Mouse (Mus musculus) limb, embryonic 11.5 days (tissue): ENCODE results near the gene Ugt1a2. TPM values are rescaled to one million over a fixed set of nuclear protein-coding genes. Genes with fewer than 3 reads are reported as not detected.

Source experiments
- ATAC-seq: fragments of 200-750 bp; cut with Nextera tagmentation; 2 replicates; pipeline ENCODE4 v1.8.0; 2017; ENCODE audit warnings: low read depth; ENCODE audit not compliant: insufficient number of reproducible peaks, low FRiP score, low TSS enrichment
- DNase-seq: peaks from one replicate; pipeline ENCODE4 v3.0.0-alpha.2; 2015; ENCODE audit warnings: low spot score
- H3K27ac ChIP-seq: fragments of 300-500 bp; sonication (generic); replicated peaks from 2 replicates; pipeline ENCODE4 v1.5.1; 2014; ENCODE audit warnings: low read depth, mild to moderate bottlenecking, low read length
- H3K27me3 ChIP-seq: fragments of 300-500 bp; sonication (generic); 2 replicates; pipeline ENCODE4 v1.6.1; 2014; ENCODE audit warnings: mild to moderate bottlenecking, low read length, mixed read lengths; ENCODE audit not compliant: control insufficient read depth, insufficient read depth
- H3K36me3 ChIP-seq: fragments of 300-500 bp; sonication (generic); 2 replicates; pipeline ENCODE4 v1.6.1; 2014; ENCODE audit warnings: mild to moderate bottlenecking, low read length, moderate library complexity, mixed read lengths; ENCODE audit not compliant: control insufficient read depth, insufficient read depth
- H3K4me1 ChIP-seq: fragments of 300-500 bp; sonication (generic); 2 replicates; pipeline ENCODE4 v1.6.1; 2014; ENCODE audit warnings: low read length, mixed read lengths; ENCODE audit not compliant: control insufficient read depth, insufficient read depth
- H3K4me2 ChIP-seq: fragments of 300-500 bp; sonication (generic); 2 replicates; pipeline ENCODE4 v1.6.1; 2014; ENCODE audit warnings: low read depth, mild to moderate bottlenecking, moderate library complexity; ENCODE audit not compliant: severe bottlenecking
- H3K4me3 ChIP-seq: fragments of 300-500 bp; sonication (generic); 2 replicates; pipeline ENCODE4 v1.5.1; 2014; ENCODE audit warnings: low read depth, low read length
- H3K9ac ChIP-seq: fragments of 300-500 bp; sonication (generic); 2 replicates; pipeline ENCODE4 v1.6.1; 2014; ENCODE audit warnings: mild to moderate bottlenecking, low read length
- H3K9me3 ChIP-seq: fragments of 300-500 bp; sonication (generic); 2 replicates; pipeline ENCODE4 v1.6.1; 2016; ENCODE audit warnings: low read length; ENCODE audit not compliant: control insufficient read depth
- WGBS: fragments of 180-500 bp; shearing (Covaris S2); extraction: QIAGEN DNeasy Blood & Tissue Kit; methylation state at CpG from one replicate; pipeline ENCODE4 v1.1.7; 2014; 5-methylcytosine and 5-hydroxymethylcytosine counted together
- polyA plus RNA-seq: library from polyadenylated mRNA; unstranded; fragments of >200 nt; fragmentation: Nextera tagmentation; extraction: Ambion mirVana; gene quantifications from 2 replicates; pipeline ENCODE4 v1.2.1, GENCODE M21; 2014

Gene Ugt1a2
- polyA plus RNA-seq, 1 experiment from 2014 or later: not detected

- DNase-seq: no peak
- H3K36me3 ChIP-seq: no peaks in the 10 kb centered on the region
- H3K27ac ChIP-seq: no peak overlapping the region
- WGBS: 75% methylated on average over 4 of the region's 4 CpGs
- no peak overlapping the region for H3K4me2 ChIP-seq
- ATAC-seq: no peak
- peaks cover 92% of the 10 kb centered on the region for H3K9me3 ChIP-seq
- no peaks in the 10 kb centered on the region for H3K4me1 ChIP-seq
- no peak overlapping the region for H3K4me3 ChIP-seq
- no peak overlapping the region for H3K9ac ChIP-seq
- H3K27me3 ChIP-seq: no peaks in the 10 kb centered on the region
These were observed 40.2 kb downstream of the Ugt1a2 start for GRCm38 (mm10) chr1:88240579-88240978.

DNA sequence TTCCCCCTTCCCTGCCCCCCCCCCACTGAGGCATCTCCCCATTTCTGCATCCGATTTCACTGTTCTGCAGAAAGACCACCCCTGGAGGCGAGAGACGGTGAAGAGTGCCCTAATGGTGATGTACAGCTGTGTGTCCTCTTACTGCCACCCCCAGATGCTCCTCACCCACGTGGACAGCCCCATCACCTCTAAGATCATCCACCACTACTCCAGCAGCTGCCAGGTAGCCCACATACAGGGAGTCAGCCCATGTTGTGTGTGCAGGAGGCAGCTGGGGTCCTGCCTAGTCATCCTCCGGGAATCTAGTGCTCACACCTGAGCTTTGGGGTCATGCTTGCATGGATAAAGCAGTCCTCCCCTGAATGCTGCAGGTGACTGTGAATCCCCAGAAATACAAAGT lies 43.5 kb downstream of the Ugt1a2 start:
- DNase-seq (no peak), ATAC-seq (no peak)
- H3K9ac ChIP-seq: no peak overlapping the region
- H3K27me3 ChIP-seq: no peaks in the 10 kb centered on the region
- no peak overlapping the region for H3K4me3 ChIP-seq
- WGBS: 67% methylated on average over 5 of the region's 5 CpGs
- H3K4me2 ChIP-seq: no peak overlapping the region
- H3K27ac ChIP-seq: no peak overlapping the region
- H3K4me1 ChIP-seq: no peaks in the 10 kb centered on the region
- H3K9me3 ChIP-seq: peaks cover 95% of the 10 kb centered on the region
- no peaks in the 10 kb centered on the region for H3K36me3 ChIP-seq

DNA sequence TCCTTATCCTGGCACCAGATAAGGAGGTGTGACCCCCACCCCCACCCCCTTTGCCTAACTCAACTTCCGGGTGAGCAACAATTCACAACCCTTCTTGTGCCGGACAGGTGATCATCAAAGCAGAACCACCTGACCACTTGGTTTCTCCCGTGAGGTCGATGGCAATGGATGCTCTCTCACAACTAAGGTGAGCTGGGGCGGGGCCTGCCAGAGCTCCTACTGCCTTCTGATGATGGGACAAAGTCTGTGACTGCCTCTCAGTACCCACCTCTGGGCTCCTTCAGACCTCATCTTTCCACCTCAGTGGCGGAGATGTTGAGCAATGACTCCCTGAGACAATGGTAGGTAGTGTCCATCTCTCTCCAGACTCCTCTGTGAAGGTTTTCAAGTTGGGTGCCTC lies 45.5 kb downstream of the Ugt1a2 start:
- no peak overlapping the region for H3K9ac ChIP-seq
- ATAC-seq (no peak), DNase-seq (no peak)
- no peak overlapping the region for H3K27ac ChIP-seq
- H3K4me2 ChIP-seq: no peak overlapping the region
- no peaks in the 10 kb centered on the region for H3K27me3 ChIP-seq
- no peaks in the 10 kb centered on the region for H3K4me1 ChIP-seq
- no peaks in the 10 kb centered on the region for H3K36me3 ChIP-seq
- H3K9me3 ChIP-seq: peaks cover 95% of the 10 kb centered on the region
- 78% methylated on average over 6 of the region's 6 CpGs for WGBS
- no peak overlapping the region for H3K4me3 ChIP-seq

DNA sequence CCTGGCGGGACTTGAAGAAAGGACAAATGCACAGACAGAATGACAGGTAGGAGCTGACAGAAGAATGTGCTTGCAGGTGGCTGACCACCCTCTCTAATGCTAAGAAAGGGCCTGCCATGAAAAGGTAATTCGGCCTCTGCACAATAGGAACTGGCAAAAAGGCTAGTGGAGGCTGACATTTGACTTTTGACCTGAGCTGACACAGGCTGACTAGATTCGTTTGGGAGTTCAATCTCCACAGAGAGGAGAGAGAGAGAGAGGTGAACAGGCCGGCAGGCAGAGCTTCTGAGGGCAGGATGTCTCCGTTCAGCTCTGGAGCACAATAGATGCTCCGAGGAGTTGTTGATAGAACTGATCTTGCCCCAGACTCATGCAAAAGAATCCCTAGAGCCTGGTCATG lies 46.0 kb downstream of the Ugt1a2 start:
- 52% methylated on average over 6 of the region's 6 CpGs for WGBS
- H3K4me3 ChIP-seq: no peak overlapping the region
- no peak overlapping the region for H3K9ac ChIP-seq
- no peak overlapping the region for H3K27ac ChIP-seq
- H3K9me3 ChIP-seq: peaks cover 95% of the 10 kb centered on the region
- H3K4me2 ChIP-seq: no peak overlapping the region
- no peaks in the 10 kb centered on the region for H3K27me3 ChIP-seq
- no peaks in the 10 kb centered on the region for H3K4me1 ChIP-seq
- DNase-seq: no peak
- no peak for ATAC-seq
- H3K36me3 ChIP-seq: no peaks in the 10 kb centered on the region

- WGBS: 60% methylated on average over 2 of the region's 2 CpGs
These were observed 47.3 kb downstream of the Ugt1a2 start for GRCm38 (mm10) chr1:88247660-88248059.

DNA sequence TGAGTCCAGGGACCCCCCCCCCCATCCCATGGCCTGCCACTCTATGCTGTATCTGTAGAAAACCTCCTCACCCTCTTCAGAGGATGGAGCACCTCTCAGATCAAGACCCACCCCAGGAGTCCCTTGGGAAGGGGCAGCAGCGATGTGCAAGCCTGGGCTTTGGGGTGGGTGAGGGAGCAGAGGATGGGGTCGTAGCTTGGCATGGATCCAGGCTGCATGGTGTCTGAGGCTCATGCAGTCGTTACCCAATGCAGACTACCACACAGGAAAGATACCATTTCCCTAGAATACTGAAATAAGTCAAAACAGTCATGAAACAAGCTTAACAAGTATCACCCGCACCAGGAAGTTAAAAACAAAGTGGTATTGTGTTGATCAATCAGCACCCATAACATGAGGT lies 48.3 kb downstream of the Ugt1a2 start:
- no peaks in the 10 kb centered on the region for H3K27me3 ChIP-seq
- no peak overlapping the region for H3K4me3 ChIP-seq
- 78% methylated on average over 4 of the region's 4 CpGs for WGBS
- H3K9me3 ChIP-seq: peaks cover 92% of the 10 kb centered on the region
- H3K4me2 ChIP-seq: no peak overlapping the region
- H3K9ac ChIP-seq: no peak overlapping the region
- DNase-seq (no peak), ATAC-seq (no peak)
- no peak overlapping the region for H3K27ac ChIP-seq
- H3K4me1 ChIP-seq: no peaks in the 10 kb centered on the region
- no peaks in the 10 kb centered on the region for H3K36me3 ChIP-seq

More at GRCm38 (mm10) chr1:88247660-88248059, 47.3 kb downstream of the Ugt1a2 start:
- no peak overlapping the region for H3K4me3 ChIP-seq
- H3K4me2 ChIP-seq: no peak overlapping the region
- peaks cover 95% of the 10 kb centered on the region for H3K9me3 ChIP-seq
- ATAC-seq: no peak
- no peaks in the 10 kb centered on the region for H3K4me1 ChIP-seq
- H3K9ac ChIP-seq: no peak overlapping the region
- no peaks in the 10 kb centered on the region for H3K36me3 ChIP-seq
- H3K27ac ChIP-seq: no peak overlapping the region
- DNase-seq: no peak
- H3K27me3 ChIP-seq: no peaks in the 10 kb centered on the region

GRCm38 (mm10) chr1:88249596-88249995 lies 49.2 kb downstream of the Ugt1a2 start:
- Histone ChIP-seq H3K4me2 (no peak overlapping the region), H3K36me3 (no peaks in the 10 kb centered on the region), H3K9ac (no peak overlapping the region), H3K4me1 (no peaks in the 10 kb centered on the region), H3K9me3 (peaks cover 92% of the 10 kb centered on the region), H3K27me3 (no peaks in the 10 kb centered on the region), H3K27ac (no peak overlapping the region), H3K4me3 (no peak overlapping the region)
- ATAC-seq: no peak
- WGBS: 79% methylated on average over 7 of the region's 7 CpGs
- no peak for DNase-seq

GRCm38 (mm10) chr1:88250023-88250422 lies 49.6 kb downstream of the Ugt1a2 start:
- Histone ChIP-seq H3K4me2 (no peak overlapping the region), H3K27me3 (no peaks in the 10 kb centered on the region), H3K27ac (no peak overlapping the region), H3K4me1 (no peaks in the 10 kb centered on the region), H3K9ac (no peak overlapping the region), H3K9me3 (peaks cover 92% of the 10 kb centered on the region), H3K4me3 (no peak overlapping the region), H3K36me3 (no peaks in the 10 kb centered on the region)
- ATAC-seq: no peak
- WGBS: 81% methylated on average over 5 of the region's 5 CpGs
- DNase-seq: no peak

- WGBS: 76% methylated on average over 8 of the region's 8 CpGs
- no peak overlapping the region for H3K9ac ChIP-seq
- H3K4me3 ChIP-seq: no peak overlapping the region
- H3K36me3 ChIP-seq: no peaks in the 10 kb centered on the region
- H3K4me2 ChIP-seq: no peak overlapping the region
- no peaks in the 10 kb centered on the region for H3K4me1 ChIP-seq
- no peak for ATAC-seq
- no peak for DNase-seq
- H3K27ac ChIP-seq: no peak overlapping the region
- H3K9me3 ChIP-seq: peaks cover 90% of the 10 kb centered on the region
- no peaks in the 10 kb centered on the region for H3K27me3 ChIP-seq
These were observed 52.7 kb downstream of the Ugt1a2 start for GRCm38 (mm10) chr1:88253106-88253505.
